ENCODE assay signal across 8 mouse cellular contexts in genomic region chr12:33220509-33221051, GRCm38 (mm10).
A peak's percentile ranks its signal among the peaks of the same experiment; 100 is the strongest.
DNase-seq lines count a peak whose midpoint lies in the region; ATAC-seq and TF ChIP-seq lines count a peak whose summit lies in the region.

No protein-coding gene starts in this region.

- H3K27me3 ChIP-seq in heart, embryonic 12.5 days (replicated peaks) = peaks cover 26% of the 10 kb centered on the region
- H3K27me3 ChIP-seq in thymus, adult 2 months (ENCODE audit: control insufficient read depth, insufficient read depth, low read length) = no peaks in the 10 kb centered on the region

- ATAC-seq in heart, embryonic 12.5 days (ENCODE audit: insufficient number of reproducible peaks, low FRiP score) = peak; percentile 88
- ATAC-seq in megakaryocyte, adult 5-6 weeks (ENCODE audit: poor library complexity, severe bottlenecking) = peak; percentile 30; the same call in 1 of the 2 replicates

- H3K9ac ChIP-seq in heart, embryonic 12.5 days = no peak overlapping the region

- intact Hi-C loops in gastrocnemius, postnatal 14 days (cut with DNase I; ENCODE audit: low total_unique reads) = no loop called here

- peak overlapping the region; percentile 80 for H3K27ac ChIP-seq in heart, embryonic 12.5 days (ENCODE audit: poor library complexity, severe bottlenecking)
- no peak overlapping the region for H3K27ac ChIP-seq in thymus, adult 2 months (ENCODE audit: control insufficient read depth, insufficient read depth, low read length)

- H3K36me3 ChIP-seq in heart, embryonic 12.5 days = no peaks in the 10 kb centered on the region
- H3K36me3 ChIP-seq in thymus, adult 2 months (ENCODE audit: control insufficient read depth, insufficient read depth, low read length) = no peaks in the 10 kb centered on the region

- H3K9me3 ChIP-seq in heart, embryonic 12.5 days (replicated peaks) = no peaks in the 10 kb centered on the region; the same call in 1 of the 2 replicates

- WGBS in heart, embryonic 12.5 days = 8% methylated on average over 11 of the region's 11 CpGs
- WGBS in thymus, adult 2 months = 80% methylated on average over 11 of the region's 11 CpGs

- peak overlapping the region; percentile 50 for H3K4me2 ChIP-seq in heart, embryonic 12.5 days

- peak; percentile 98 for DNase-seq in MEL-GATA-1-ER (ENCODE audit: extremely low read depth, low read depth)
- peak; percentile 95 for DNase-seq in c-Kit-positive CD71-positive TER-119-negative erythroid progenitor cells, embryonic 14.5 days (ENCODE audit: low read depth)
- peak; percentile 41 to 47 for DNase-seq in layer of hippocampus, postnatal 10 days (ENCODE audit: low spot score in 2 of 2)
- DNase-seq in spleen, postnatal 36 days (ENCODE audit: low spot score in 2 of 2) = peak; percentile 42 to 71
- DNase-seq in gastrocnemius, postnatal 14 days = no peak
- DNase-seq in thymus, adult 2 months = no peak

- peaks cover 55% of the 10 kb centered on the region for H3K4me1 ChIP-seq in heart, embryonic 12.5 days (replicated peaks)
- H3K4me1 ChIP-seq in thymus, adult 2 months (replicated peaks; ENCODE audit: control insufficient read depth, insufficient read depth, low read length) = no peaks in the 10 kb centered on the region

- no peak for TF ChIP-seq POLR2A in thymus, adult 2 months (IDR thresholded peaks at IDR 0.05; ENCODE audit: control insufficient read depth, extremely low read depth, insufficient read depth, low read length, poor library complexity)

- TF ChIP-seq CTCF in thymus, adult 2 months (IDR thresholded peaks at IDR 0.05; ENCODE audit: borderline replicate concordance, control insufficient read depth, extremely low read depth, insufficient read depth, low read length, poor library complexity) = no peak

- H3K4me3 ChIP-seq in heart, embryonic 12.5 days = 0 out of 2 replicates have a peak overlapping the region, but pooled peaks have one; percentile 2
- no peak overlapping the region for H3K4me3 ChIP-seq in thymus, adult 2 months (ENCODE audit: control insufficient read depth, insufficient read depth, low read length)

Comparison
In these comparisons a context has a peak if more than half of its experiments do, and no peak if none do; other contexts are left out.
1. DNase-seq: peak in MEL-GATA-1-ER (single experiment), c-Kit-positive CD71-positive TER-119-negative erythroid progenitor cells, embryonic 14.5 days (single experiment), layer of hippocampus, postnatal 10 days (2 of 2) and spleen, postnatal 36 days (2 of 2); none in gastrocnemius, postnatal 14 days (single experiment) and thymus, adult 2 months (single experiment).